Mouse (Mus musculus): ENCODE measurements around the gene Rpl13. TPM values are rescaled to one million over a fixed set of nuclear protein-coding genes. Genes with fewer than 3 reads are reported as not detected.

Rpl13 gene
- polyA plus RNA-seq, 1 experiment from 2014 or later: 1,041 TPM

DNA sequence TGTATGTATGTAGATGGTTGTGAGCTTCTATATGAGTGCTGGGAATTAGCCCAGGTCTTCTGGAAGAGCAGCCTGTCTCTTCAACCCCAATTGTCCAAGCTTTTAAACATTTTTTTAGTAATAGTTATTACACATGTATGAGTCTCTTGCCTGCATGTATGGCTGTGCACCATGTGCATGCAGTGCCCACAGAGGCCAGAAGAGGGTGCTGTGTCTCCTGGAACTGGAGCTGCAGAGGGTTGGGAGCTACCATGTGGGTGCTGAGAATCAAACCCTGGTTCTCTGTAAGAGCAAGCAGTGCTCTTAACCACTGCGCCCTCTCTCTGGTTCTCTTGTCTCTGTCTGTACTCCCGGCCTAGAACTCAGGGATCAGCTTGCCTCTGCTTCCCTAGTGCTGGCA is 30.8 kb downstream of the Rpl13 start:
- Histone ChIP-seq H3K9ac (no peak overlapping the region), H3K4me2 (no peak overlapping the region), H3K27ac (ENCODE audit: poor library complexity, severe bottlenecking) (no peak overlapping the region), H3K36me3 (no peaks in the 10 kb centered on the region), H3K4me3 (no peak overlapping the region), H3K4me1 (replicated peaks) (peaks cover 10% of the 10 kb centered on the region), H3K27me3 (replicated peaks) (peaks cover 16% of the 10 kb centered on the region), H3K9me3 (replicated peaks) (peaks cover 3% of the 10 kb centered on the region; the same call in 1 of the 2 replicates)
- ATAC-seq (ENCODE audit: insufficient number of reproducible peaks, low FRiP score): no peak
- 100% methylated on average over 2 of the region's 2 CpGs for WGBS

DNA sequence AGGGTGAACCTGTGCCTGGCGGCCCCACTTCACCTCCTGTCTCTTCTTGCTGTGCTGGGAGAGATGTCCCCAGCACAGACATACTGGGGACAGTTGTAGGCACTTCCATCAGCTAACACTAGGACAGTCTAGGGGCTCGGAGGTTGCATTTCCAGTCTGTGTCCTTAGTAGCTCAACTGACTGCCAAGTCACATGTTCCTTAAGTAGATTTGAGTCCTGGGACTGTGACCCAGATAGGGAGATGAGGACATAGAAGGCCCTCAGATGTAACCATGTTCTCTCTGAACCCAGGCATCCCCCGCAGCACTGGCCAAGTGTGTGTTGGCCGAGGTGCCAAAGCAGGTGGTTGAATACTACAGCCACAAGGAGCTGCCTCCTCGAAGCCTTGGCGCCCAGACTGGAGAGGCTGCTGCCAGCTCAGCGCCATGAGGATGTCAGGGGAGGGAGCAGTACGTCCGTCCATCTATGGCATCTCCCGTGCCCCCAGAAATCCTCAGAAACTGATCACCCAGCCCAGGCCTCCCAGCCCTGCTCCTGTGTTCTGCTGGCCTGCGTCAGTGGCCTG is 32.1 kb downstream of the Rpl13 start:
- H3K9ac ChIP-seq: no peak overlapping the region
- peaks cover 14% of the 10 kb centered on the region for H3K4me1 ChIP-seq (replicated peaks)
- H3K4me3 ChIP-seq: no peak overlapping the region
- no peak overlapping the region for H3K27ac ChIP-seq (ENCODE audit: poor library complexity, severe bottlenecking)
- 82% methylated on average over 11 of the region's 11 CpGs for WGBS
- H3K27me3 ChIP-seq (replicated peaks): peaks cover 9% of the 10 kb centered on the region
- H3K4me2 ChIP-seq: no peak overlapping the region
- H3K9me3 ChIP-seq (replicated peaks): peaks cover 3% of the 10 kb centered on the region; the same call in 1 of the 2 replicates
- H3K36me3 ChIP-seq: no peaks in the 10 kb centered on the region
- ATAC-seq (ENCODE audit: insufficient number of reproducible peaks, low FRiP score): no peak

DNA sequence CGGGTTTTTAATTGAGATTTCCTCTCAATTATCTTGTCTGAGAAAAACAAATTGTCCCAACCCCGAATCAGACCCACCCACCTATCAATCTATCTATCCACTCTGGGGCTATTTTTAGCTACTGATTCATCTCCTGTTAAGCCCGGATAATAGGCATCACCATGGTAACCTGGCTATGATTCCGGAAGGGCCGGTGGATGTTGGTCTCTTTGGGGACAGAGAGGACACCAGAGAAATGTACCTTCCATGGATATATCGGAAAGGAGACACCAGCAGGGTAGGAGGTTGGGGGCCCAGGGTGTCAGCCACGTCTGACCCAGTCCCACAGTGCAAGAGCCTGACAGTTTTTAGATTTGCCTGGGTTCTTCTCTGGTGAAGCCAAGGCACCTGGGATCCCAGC is 33.3 kb downstream of the Rpl13 start:
- Histone ChIP-seq H3K4me1 (replicated peaks) (peaks cover 14% of the 10 kb centered on the region), H3K36me3 (no peaks in the 10 kb centered on the region), H3K9me3 (replicated peaks) (peaks cover 3% of the 10 kb centered on the region; the same call in 1 of the 2 replicates), H3K4me2 (no peak overlapping the region), H3K9ac (0 out of 2 replicates have a peak overlapping the region, but pooled peaks have one; percentile 12), H3K27ac (ENCODE audit: poor library complexity, severe bottlenecking) (no peak overlapping the region), H3K4me3 (no peak overlapping the region), H3K27me3 (replicated peaks) (peaks cover 3% of the 10 kb centered on the region; the same call in 1 of the 2 replicates)
- 37% methylated on average over 7 of the region's 7 CpGs for WGBS
- no peak for ATAC-seq (ENCODE audit: insufficient number of reproducible peaks, low FRiP score)

DNA sequence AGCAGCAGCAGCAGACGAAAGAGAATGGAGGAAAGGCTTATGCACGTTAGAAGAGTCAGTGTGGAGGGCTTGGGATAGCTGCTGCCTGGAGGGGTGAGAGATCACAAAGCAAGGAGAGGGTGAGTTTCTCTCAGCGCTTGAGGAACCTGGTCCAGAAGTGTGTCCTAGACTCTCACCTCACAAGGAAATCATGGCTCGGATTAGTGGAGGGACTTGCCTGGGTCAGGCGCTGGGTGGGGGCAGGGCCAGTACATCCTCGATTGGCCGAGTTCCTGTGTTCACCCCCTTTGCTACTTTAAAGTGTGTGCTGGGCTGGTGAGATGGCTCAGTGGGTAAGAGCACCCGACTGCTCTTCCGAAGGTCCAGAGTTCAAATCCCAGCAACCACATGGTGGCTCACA is 33.7 kb downstream of the Rpl13 start:
- no peak for ATAC-seq (ENCODE audit: insufficient number of reproducible peaks, low FRiP score)

DNA sequence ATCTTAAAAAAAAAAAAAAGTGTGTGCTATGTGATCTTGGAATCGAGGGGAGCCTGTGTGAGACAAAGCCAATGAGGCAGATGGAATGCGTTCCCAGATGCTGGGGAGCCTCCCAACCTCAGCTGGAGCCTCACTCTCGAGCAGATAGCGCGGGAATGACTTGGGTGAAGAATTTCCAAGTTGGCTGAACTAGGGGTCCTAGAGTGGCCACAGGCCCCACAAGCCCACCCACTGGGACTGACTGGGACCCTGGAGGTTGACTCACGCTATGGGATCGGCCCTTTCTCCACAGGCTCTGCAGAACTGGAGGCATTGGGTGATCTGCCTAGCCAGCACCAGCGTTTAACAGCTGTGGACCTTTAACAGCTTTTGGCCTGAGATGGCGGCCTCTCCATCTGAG is 34.1 kb downstream of the Rpl13 start:
- WGBS: 67% methylated on average over 9 of the region's 9 CpGs
- Histone ChIP-seq H3K9ac (no peak overlapping the region), H3K4me2 (no peak overlapping the region), H3K4me1 (replicated peaks) (peaks cover 14% of the 10 kb centered on the region), H3K36me3 (no peaks in the 10 kb centered on the region), H3K9me3 (replicated peaks) (peaks cover 3% of the 10 kb centered on the region; the same call in 1 of the 2 replicates), H3K27ac (ENCODE audit: poor library complexity, severe bottlenecking) (no peak overlapping the region), H3K27me3 (replicated peaks) (0 out of 2 replicates have a peak, but pooled peaks cover 3% of the 10 kb centered on the region), H3K4me3 (no peak overlapping the region)
- ATAC-seq (ENCODE audit: insufficient number of reproducible peaks, low FRiP score): no peak

More for the DNA sequence above, 33.7 kb downstream of the Rpl13 start:
- H3K9me3 ChIP-seq (replicated peaks): peaks cover 3% of the 10 kb centered on the region; the same call in 1 of the 2 replicates
- no peak overlapping the region for H3K27ac ChIP-seq (ENCODE audit: poor library complexity, severe bottlenecking)
- H3K4me2 ChIP-seq: no peak overlapping the region
- peaks cover 14% of the 10 kb centered on the region for H3K4me1 ChIP-seq (replicated peaks)
- no peaks in the 10 kb centered on the region for H3K36me3 ChIP-seq
- no peak overlapping the region for H3K4me3 ChIP-seq
- WGBS: 47% methylated on average over 9 of the region's 9 CpGs
- H3K27me3 ChIP-seq (replicated peaks): peaks cover 3% of the 10 kb centered on the region; the same call in 1 of the 2 replicates
- 0 out of 2 replicates have a peak overlapping the region, but pooled peaks have one; percentile 12 for H3K9ac ChIP-seq

DNA sequence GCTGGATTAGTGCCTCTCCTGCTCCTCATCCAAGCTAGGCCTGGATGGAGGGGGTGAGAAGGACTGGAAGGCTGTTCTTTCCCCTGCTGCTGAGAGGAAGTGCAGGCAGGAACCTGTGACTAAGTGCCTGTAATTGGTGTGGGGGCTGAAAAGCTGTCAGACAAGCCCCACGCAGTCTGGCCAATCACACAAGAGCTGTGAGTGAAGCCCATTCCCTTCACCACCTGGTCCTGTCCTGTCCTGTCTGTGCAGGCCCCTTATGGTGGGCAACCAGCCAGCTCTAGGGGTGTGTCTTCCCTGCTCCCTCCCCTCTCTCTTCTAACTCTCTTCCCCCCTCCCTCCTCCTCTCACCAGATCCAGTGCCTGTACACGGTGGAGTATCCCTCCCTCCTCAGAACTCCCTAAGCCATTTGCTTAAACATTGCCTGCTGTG is 35.5 kb downstream of the Rpl13 start:
- Histone ChIP-seq H3K9me3 (replicated peaks) (peaks cover 3% of the 10 kb centered on the region; the same call in 1 of the 2 replicates), H3K27ac (ENCODE audit: poor library complexity, severe bottlenecking) (peak overlapping the region; percentile 78), H3K4me1 (replicated peaks) (peaks cover 14% of the 10 kb centered on the region), H3K4me3 (no peak overlapping the region), H3K9ac (peak overlapping the region; percentile 33), H3K36me3 (no peaks in the 10 kb centered on the region), H3K4me2 (no peak overlapping the region), H3K27me3 (replicated peaks) (0 out of 2 replicates have a peak, but pooled peaks cover 3% of the 10 kb centered on the region)
- 6% methylated on average over 2 of the region's 2 CpGs for WGBS
- ATAC-seq (ENCODE audit: insufficient number of reproducible peaks, low FRiP score): peak; percentile 87

DNA sequence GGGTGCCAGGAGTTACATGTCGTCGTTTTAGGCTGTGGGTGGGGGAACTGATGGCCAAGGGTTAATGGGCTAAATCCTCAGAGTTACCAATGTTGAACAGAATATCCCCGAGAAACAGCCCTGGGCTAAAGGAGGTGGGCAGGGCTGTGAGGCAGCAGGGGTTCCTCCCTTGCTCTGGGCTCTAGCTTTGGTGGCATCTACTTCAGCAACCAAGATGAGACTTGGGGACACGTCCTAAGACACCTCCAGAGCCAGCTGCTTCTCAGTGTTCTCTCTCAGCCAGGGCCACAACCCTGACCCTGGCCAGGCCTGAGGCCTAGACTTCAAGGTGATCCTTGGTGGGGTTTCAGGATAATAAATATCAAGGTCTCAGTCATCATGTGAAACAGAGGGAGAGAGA is 36.6 kb downstream of the Rpl13 start:
- WGBS: 57% methylated on average over 4 of the region's 4 CpGs
- Histone ChIP-seq H3K27me3 (replicated peaks) (0 out of 2 replicates have a peak, but pooled peaks cover 3% of the 10 kb centered on the region), H3K27ac (ENCODE audit: poor library complexity, severe bottlenecking) (no peak overlapping the region)

DNA sequence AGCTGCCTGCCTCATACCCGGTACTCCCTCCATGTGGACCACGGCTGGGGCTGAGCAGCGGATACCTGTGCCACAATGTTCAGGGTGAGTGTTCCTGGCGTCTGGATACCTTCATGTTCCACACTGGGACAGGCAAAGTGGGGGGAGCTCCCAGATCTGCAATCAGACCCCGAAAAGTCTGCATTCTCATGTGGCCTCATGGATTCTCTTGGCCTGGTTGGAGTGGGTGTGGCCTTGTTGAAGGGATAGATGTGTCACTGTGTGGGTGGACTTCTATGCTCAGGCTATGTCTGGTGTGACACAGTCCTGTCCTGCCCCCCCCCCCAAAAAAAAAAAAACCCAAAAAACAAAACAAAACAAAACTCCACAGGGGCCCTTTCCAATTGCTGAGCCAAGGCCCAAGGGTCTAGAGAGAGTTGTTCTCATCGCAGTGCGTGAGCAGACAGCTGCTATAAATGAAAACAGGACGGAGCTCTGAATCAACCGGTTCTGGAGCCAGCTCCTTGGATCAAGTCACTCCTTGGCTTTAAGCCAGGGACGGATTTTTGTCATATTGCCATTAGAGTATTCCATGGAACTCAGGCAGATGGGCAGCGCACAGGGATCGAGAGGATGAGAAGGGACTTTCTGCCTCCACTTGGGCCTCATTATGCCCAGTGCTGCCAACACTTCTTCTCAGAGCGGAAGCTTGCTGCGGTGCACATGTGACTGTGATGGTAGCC is 39.8 kb downstream of the Rpl13 start:
- no peak for ATAC-seq (ENCODE audit: insufficient number of reproducible peaks, low FRiP score)
- H3K9ac ChIP-seq: no peak overlapping the region
- H3K27ac ChIP-seq (ENCODE audit: poor library complexity, severe bottlenecking): no peak overlapping the region
- H3K36me3 ChIP-seq: no peaks in the 10 kb centered on the region
- H3K27me3 ChIP-seq (replicated peaks): no peaks in the 10 kb centered on the region
- no peak overlapping the region for H3K4me2 ChIP-seq
- 69% methylated on average over 14 of the region's 14 CpGs for WGBS
- no peak overlapping the region for H3K4me3 ChIP-seq
- H3K4me1 ChIP-seq (replicated peaks): peaks cover 14% of the 10 kb centered on the region
- H3K9me3 ChIP-seq (replicated peaks): no peaks in the 10 kb centered on the region

More for the DNA sequence above, 36.6 kb downstream of the Rpl13 start:
- Histone ChIP-seq H3K4me3 (no peak overlapping the region), H3K9me3 (replicated peaks) (no peaks in the 10 kb centered on the region), H3K4me1 (replicated peaks) (peaks cover 14% of the 10 kb centered on the region), H3K4me2 (no peak overlapping the region), H3K9ac (no peak overlapping the region), H3K36me3 (no peaks in the 10 kb centered on the region)
- no peak for ATAC-seq (ENCODE audit: insufficient number of reproducible peaks, low FRiP score)

DNA sequence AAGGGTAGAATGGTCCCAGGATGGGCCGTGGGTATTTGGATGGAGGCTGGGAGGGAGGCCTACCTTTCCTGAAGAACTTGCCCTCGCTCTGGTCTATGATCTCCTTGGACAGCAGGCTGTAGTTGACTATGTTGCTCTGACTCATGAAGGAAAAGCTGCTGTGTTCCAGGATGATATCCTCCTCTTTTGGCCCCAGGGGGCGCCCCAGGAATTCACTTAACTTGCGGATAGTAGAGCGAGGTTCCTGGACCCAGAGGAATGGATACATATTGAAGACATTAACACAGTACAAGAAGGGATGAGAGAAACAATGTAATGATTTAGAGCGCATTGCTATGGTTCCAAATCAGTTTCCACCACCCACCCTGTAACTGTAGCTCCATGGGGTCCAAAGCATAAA is 43.1 kb downstream of the Rpl13 start:
- H3K9ac ChIP-seq: no peak overlapping the region
- no peaks in the 10 kb centered on the region for H3K36me3 ChIP-seq
- H3K4me3 ChIP-seq: no peak overlapping the region
- no peak for ATAC-seq (ENCODE audit: insufficient number of reproducible peaks, low FRiP score)
- H3K27me3 ChIP-seq (replicated peaks): no peaks in the 10 kb centered on the region
- no peak overlapping the region for H3K27ac ChIP-seq (ENCODE audit: poor library complexity, severe bottlenecking)
- WGBS: 52% methylated on average over 6 of the region's 6 CpGs
- H3K4me1 ChIP-seq (replicated peaks): no peaks in the 10 kb centered on the region; the same call in 1 of the 2 replicates
- H3K9me3 ChIP-seq (replicated peaks): 0 out of 2 replicates have a peak, but pooled peaks cover 3% of the 10 kb centered on the region
- no peak overlapping the region for H3K4me2 ChIP-seq

DNA sequence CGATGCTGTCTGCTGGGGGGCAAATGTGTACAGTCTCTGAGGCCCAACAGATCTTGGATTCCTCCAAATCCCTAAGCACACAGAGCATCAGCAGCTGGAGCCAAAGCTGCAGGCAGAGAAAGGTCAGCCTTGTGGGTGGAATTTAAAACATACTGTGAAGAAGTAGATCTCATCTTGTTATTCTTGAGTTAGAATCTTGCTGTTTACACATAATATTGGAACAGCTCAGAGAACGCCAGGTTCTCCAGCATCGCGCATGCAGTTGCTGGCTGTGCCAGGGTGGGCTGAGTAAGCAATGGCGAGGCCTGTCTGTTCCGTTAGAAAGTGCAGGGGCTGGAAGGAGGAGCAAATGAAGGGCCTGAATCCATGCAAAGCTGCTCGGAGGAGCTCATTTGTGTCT is 44.2 kb downstream of the Rpl13 start:
- H3K9ac ChIP-seq: no peak overlapping the region
- 0 out of 2 replicates have a peak, but pooled peaks cover 3% of the 10 kb centered on the region for H3K9me3 ChIP-seq (replicated peaks)
- H3K4me3 ChIP-seq: no peak overlapping the region
- WGBS: 79% methylated on average over 7 of the region's 7 CpGs
- no peaks in the 10 kb centered on the region for H3K36me3 ChIP-seq
- no peak for ATAC-seq (ENCODE audit: insufficient number of reproducible peaks, low FRiP score)
- no peaks in the 10 kb centered on the region for H3K27me3 ChIP-seq (replicated peaks)
- H3K4me2 ChIP-seq: no peak overlapping the region
- H3K27ac ChIP-seq (ENCODE audit: poor library complexity, severe bottlenecking): no peak overlapping the region
- H3K4me1 ChIP-seq (replicated peaks): no peaks in the 10 kb centered on the region; the same call in 1 of the 2 replicates

DNA sequence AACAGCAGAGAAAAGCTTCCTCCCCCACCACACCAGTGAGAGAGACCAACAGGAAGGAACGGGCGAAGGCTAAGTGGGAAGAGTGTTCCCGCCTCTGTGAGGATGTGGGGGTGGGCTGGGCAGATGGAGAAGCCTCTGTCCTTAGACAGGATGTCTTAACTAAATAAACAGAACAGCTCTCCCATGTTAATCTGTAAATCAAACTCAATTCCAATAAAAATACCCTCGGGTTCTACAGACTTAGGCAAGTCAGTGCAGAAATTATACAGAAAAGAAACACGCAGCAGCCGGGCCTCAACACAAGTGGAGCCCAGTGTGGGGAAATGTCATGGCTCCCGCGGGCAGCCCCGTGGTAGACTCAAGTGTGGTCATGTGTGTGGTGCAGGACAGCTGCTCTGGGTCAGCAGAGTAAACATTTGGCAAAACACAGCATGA is 48.6 kb downstream of the Rpl13 start:
- H3K4me3 ChIP-seq: no peak overlapping the region
- H3K27me3 ChIP-seq (replicated peaks): no peaks in the 10 kb centered on the region
- no peak overlapping the region for H3K4me2 ChIP-seq
- peak; percentile 62 for ATAC-seq (ENCODE audit: insufficient number of reproducible peaks, low FRiP score)
- H3K36me3 ChIP-seq: no peaks in the 10 kb centered on the region
- H3K4me1 ChIP-seq (replicated peaks): peaks cover 1% of the 10 kb centered on the region
- 0 out of 2 replicates have a peak, but pooled peaks cover 3% of the 10 kb centered on the region for H3K9me3 ChIP-seq (replicated peaks)
- no peak overlapping the region for H3K27ac ChIP-seq (ENCODE audit: poor library complexity, severe bottlenecking)
- H3K9ac ChIP-seq: no peak overlapping the region
- 63% methylated on average over 9 of the region's 9 CpGs for WGBS

Data from heart, embryonic 12.5 days (tissue).